Mouse (Mus musculus): Measurements from ENCODE around the gene Sh2b3.

- TF ChIP-seq CTCF (IDR thresholded peaks at IDR 0.05; ENCODE audit: low read depth) (no peak), EP300 (IDR thresholded peaks at IDR 0.05; ENCODE audit: low read depth) (no peak; the same call in 1 of the 2 replicates)
Measured at GRCm38 (mm10) chr5:121837441-121838340, at the start of gene Sh2b3.
